Mouse (Mus musculus) kidney, adult 18-20 months (tissue): ENCODE measurements at regions not wholly inside any gene's neighbourhood (a gene's known extent, or its start where the extent isn't known, plus 50 kb on each side); places are given as distances from the start of the nearest gene placed in this dataset.

Source experiments
- DNase-seq: peaks from one replicate; pipeline ENCODE4 v3.0.0; 2021

DNA sequence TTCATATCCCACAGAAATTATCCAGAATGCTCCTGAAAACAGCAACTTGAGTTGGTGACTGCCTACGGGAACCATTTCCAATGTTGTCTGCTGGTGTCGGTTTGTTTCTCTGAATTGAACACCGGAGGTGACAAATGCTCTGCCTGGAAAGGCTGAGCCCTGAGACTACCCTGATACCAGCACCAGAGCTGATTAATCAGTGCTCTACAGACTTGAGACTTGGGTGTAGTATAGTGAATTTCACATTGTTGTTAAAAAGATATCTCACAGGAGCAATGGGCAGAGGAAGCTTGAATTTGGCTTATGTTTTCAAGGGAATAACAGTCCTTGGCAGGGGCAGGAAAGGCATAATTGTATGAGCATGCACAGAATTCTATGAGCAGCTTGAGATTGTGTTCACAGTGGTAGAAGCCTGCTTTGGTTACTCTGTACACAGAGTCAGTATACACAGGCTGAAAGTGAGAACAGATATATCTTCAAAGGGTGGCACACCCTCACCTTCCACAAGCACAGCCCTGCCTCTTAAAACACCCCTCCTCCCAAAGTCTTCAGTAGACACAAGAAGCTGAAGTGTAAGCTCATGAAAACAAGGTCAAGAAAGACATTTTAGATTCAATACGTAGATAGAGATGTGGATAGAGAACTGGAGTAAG lies 447.1 kb downstream of the Meis1 start:
- no peak for DNase-seq

DNA sequence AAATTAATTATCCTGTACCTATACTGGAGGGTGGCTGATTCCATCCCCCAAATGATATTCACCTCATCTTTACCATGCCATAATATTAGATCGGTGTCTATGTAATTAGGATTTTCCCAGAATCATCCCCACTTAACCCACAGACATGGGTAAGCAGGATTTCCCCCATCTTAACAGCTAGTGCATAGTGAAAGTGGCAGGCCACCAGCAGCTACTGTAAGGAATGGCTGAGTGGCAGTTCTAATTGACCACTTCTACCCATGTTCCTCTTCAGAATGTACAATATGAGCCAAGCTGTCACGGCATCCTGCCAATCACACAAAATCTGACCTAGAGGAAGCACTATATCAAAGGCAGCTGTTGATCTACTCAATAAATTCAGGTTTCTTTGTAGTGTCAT lies 455.8 kb downstream of the Meis1 start:
- no peak for DNase-seq

GRCm38 (mm10) chr11:18558665-18559064 lies 460.1 kb downstream of the Meis1 start:
- DNase-seq = no peak

- no peak for DNase-seq
Measured at GRCm38 (mm10) chr11:18535592-18535857, 483.3 kb downstream of the Meis1 start.

- DNase-seq = no peak
Measured at GRCm38 (mm10) chr11:18534807-18535591, 483.8 kb downstream of the Meis1 start.

- no peak for DNase-seq
Measured at GRCm38 (mm10) chr11:18531264-18532110, 487.3 kb downstream of the Meis1 start.

- DNase-seq = no peak
Measured at GRCm38 (mm10) chr11:18528568-18528967, 490.2 kb downstream of the Meis1 start.

GRCm38 (mm10) chr11:18495108-18495757 lies 523.6 kb downstream of the Meis1 start:
- DNase-seq = no peak

DNA sequence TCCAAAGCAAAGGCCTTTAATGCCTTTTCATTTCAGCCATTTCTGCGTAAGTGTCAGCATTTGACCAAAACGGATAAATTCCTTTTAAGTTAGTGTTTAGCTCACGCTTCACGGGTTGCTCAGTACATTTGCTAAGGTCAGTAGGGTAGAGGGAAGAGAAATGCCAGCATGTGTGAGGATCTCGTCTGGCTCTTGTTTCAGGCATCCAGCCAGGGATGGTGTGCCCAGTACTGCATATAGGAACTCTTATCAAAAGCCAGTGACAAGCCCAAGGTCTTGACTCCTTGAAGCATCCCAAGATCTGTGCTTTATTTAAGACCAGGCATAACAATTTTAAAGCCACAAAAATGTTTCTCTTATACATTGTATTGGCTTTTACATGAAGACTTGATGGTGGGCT lies 524.8 kb downstream of the Meis1 start:
- no peak for DNase-seq

DNA sequence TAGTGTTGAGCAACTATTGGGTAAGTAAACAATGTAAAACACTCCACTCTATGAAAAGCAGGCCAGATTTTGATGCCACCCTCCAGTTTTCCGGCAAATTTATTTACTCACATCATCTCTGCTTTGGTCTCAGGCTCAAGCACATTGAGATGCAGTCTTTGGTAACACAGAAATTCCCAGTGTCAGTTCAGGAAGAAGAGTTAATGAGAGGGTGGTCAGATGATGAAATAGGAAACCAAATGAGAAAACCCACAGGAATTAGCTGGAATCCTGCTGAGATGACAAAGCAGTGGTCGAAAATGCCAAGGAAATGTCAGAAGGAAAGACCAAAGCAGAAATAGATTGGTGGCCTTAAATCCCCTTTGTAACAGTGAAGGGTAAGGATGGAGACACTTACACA lies 525.7 kb downstream of the Meis1 start:
- no peak for DNase-seq

DNA sequence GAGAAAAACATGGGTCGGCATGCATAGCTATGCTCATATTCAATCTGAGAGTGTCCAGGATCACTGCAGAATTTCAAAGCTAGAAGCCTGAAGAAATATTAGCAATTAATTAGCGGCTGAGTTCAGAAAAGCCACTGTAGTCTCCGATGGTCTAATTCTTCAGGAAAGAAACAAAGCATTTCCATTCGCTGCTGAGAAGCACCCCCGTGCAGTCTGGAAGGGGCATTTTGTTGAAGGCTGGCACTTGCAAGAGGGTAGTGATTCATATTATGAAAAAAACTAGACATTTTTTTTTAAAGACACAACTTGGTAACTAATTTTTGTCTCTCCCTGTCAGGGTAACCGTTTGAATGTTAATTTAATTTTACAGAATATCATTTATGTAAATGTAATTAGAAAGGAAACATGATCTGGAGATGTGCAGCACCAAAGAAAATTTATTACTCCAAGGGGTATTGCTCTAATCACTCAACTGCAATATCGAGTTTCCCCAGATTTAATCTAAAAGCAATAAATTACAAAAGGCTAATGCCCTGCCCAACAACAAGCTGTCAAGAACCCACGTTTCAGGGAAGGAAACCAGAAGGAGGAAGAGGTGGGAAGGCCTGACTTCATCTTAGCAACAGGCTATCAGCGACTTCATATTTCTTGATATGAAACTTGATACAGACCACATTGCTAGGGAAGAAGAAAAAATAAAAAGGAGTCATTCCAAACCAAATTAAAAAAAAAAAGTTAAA lies 529.1 kb downstream of the Meis1 start:
- no peak for DNase-seq

GRCm38 (mm10) chr11:18478841-18479240 lies 525.2 kb upstream of the Etaa1 start:
- DNase-seq = no peak

DNA sequence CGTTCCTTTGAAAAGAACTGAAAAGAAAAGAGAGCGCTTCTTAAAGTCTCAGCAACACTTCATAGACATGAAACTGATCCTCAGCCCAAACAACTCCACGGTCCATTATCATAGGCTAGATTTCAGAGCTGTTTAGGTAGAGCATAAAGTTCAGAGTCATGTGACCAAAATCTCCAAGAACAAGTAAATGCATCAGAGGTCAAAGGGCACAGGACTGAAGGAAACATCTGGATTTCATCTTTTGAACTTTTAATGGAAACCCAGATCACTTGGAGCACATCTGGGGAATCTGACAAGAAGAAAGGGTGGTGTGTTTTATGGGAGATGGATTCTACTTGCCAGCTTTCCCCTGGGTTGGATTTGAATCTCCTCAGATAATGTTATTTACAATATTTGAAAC lies 497.6 kb upstream of the Etaa1 start:
- no peak for DNase-seq

- no peak for DNase-seq
Measured at GRCm38 (mm10) chr11:18448879-18449278, 495.2 kb upstream of the Etaa1 start.

- DNase-seq = peak; percentile 3
Measured at GRCm38 (mm10) chr11:18444600-18444999, 490.9 kb upstream of the Etaa1 start.

DNA sequence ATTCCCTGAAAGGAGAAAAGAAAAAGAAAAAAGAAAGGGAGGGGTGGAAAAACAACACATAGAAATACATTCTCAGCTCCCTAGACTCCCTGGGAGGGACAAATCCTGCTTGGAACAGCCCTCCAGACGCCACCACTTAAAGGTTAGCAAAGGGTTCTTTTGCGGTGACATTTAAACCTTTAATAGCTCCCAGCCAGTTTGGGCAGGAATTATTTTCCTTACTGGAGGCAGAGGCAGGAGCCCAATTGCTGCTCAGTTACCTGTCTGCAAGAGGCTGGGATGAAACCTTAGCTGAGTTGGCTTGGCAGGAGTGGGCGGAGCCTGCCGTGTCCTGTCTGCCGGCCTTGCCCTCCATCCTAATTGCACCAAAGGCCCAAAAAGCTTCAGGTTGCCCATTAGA lies 490.4 kb upstream of the Etaa1 start:
- no peak for DNase-seq

GRCm38 (mm10) chr11:18443156-18443555 lies 489.5 kb upstream of the Etaa1 start:
- no peak for DNase-seq

DNA sequence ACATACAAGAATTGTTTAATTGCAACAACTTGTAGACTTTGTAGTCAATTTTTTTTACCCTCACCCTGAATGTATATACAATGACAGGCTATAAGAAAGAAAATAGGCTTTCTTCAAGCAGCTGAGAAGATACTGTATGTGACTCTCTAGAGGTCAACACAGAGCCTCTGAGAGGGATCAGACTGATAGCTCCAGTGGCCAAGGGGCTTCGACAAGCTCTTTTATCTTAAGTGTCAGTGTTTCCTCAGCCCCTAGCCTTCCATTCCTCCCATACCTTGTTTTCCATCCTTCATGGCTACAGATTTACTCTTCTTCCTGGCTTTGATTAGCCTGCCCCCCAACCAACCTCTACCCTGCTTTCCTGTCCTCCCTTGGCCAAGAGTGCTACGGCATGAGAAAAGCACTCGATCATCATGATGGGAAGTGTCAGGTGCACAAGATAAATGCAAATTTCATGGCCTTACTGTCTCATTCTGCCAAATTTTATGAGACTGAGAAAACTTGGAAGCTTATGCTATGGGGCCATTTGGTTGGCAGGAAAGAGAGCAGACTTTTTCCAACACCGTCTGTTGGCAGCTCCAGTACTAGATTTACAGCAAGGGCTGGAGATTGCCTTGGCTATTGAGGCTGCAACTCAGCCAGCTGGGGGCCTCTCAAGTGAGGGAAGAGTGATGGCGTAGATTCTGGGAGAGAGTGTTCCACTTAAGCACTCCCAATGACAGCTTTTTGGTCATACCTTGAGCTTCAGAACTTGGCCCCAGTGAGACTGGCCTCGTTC lies 484.3 kb upstream of the Etaa1 start:
- DNase-seq = no peak

DNA sequence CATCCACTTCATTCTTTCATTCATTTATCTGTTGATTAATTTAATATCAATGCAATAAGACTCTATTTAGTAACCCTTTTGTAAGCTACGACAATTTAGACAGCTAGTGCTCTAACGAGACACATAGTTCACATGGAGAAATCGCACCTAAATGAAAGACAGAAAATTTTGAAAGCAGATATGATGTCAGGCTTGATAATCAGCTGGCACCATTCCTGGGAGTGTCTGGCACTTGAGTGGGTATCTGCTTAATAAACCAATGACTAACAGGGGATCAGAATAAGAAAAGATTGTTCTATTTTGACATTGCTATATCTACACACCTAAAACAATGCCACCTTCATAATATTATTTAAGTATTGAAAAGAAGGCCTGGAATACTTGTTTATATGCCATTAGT lies 467.4 kb upstream of the Etaa1 start:
- DNase-seq = no peak

DNA sequence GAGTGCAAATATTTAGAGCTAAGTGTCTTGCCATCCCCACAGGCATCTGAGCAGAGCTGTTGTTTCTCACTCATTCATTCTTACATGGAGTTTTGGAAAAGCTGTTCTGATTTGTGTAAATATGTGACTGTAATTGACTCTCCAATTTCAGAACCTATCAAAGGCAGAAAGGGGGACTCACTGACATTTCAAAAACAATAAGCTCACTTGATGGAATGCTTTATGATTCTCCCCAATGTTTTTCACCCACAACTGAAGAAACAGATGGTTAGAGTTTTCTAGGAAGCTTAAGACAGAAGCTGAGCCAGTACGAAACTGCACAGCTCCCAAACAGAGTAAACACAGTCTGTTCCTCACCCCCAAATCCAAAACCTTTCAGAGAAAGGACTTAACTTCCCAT lies 460.1 kb upstream of the Etaa1 start:
- DNase-seq = no peak

DNA sequence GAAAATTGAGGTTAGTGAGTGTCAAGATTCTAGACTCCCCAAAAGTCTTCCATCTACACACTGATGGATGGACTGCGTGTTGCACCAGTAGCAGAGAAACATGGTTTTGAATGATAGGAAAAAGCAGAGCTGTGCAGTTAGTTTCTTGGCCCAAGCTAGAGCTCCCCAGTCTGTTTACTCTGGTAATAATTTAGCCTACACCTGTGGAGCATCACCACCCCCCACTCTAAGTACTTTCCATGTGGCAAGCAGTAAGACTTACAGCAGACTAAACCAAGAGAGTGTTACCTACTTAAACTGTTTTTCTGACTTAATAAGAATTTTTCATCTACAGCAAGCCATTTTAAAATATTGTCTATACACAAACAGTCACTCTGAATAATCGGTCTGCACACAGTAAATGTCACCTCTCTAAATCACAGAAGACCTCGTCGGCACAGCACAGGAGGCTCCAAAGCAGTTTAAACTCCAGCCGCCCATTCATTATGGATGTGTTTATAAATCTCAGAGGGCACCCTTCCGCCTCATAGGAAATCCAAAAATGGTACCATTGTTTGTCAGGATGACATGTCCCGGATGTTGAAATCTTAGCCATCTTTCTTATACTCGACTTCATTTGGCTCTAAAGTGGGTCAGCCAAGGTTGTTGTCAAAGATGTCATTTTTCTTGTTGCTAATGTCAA lies 454.5 kb upstream of the Etaa1 start:
- DNase-seq = no peak
